Mouse (Mus musculus) hindbrain, embryonic 16.5 days (tissue): ENCODE measurements around the gene Lrguk. TPM values are rescaled to one million over a fixed set of nuclear protein-coding genes. Genes with fewer than 3 reads are reported as not detected.

ENCODE experiments used
- ATAC-seq: fragments of 200-750 bp; cut with Nextera tagmentation; 2 replicates; pipeline ENCODE4 v1.8.0; 2017; ENCODE audit warnings: moderate TSS enrichment, moderate library complexity
- H3K27ac ChIP-seq: fragments of 300-500 bp; sonication (generic); 2 replicates; pipeline ENCODE4 v1.5.1; 2014; ENCODE audit warnings: low read depth, mild to moderate bottlenecking, control low read depth, low read length, moderate library complexity
- H3K27me3 ChIP-seq: fragments of 300-500 bp; sonication (generic); replicated peaks from 2 replicates; pipeline ENCODE4 v1.6.1; 2014; ENCODE audit warnings: low read length; ENCODE audit not compliant: control insufficient read depth, insufficient read depth
- H3K36me3 ChIP-seq: fragments of 300-500 bp; sonication (generic); 2 replicates; pipeline ENCODE4 v1.6.1; 2014; ENCODE audit warnings: mild to moderate bottlenecking, low read length, moderate library complexity, mixed read lengths; ENCODE audit not compliant: control insufficient read depth, insufficient read depth
- H3K4me1 ChIP-seq: fragments of 300-500 bp; sonication (generic); 2 replicates; pipeline ENCODE4 v1.6.1; 2014; ENCODE audit warnings: low read depth, low read length; ENCODE audit not compliant: control insufficient read depth, insufficient read depth
- H3K4me2 ChIP-seq: fragments of 300-500 bp; sonication (generic); 2 replicates; pipeline ENCODE4 v1.6.1; 2014; ENCODE audit warnings: mild to moderate bottlenecking, low read length, control low read depth, moderate library complexity
- H3K4me3 ChIP-seq: fragments of 300-500 bp; sonication (generic); 2 replicates; pipeline ENCODE4 v1.5.1; 2014; ENCODE audit warnings: mild to moderate bottlenecking, low read length, control low read depth, moderate library complexity
- H3K9ac ChIP-seq: fragments of 300-500 bp; sonication (generic); 2 replicates; pipeline ENCODE4 v1.6.1; 2014; ENCODE audit warnings: low read depth, mild to moderate bottlenecking, control low read depth, low read length, moderate library complexity
- H3K9me3 ChIP-seq: fragments of 300-500 bp; sonication (generic); 2 replicates; pipeline ENCODE4 v1.6.1; 2014; ENCODE audit warnings: mild to moderate bottlenecking, low read length, moderate library complexity; ENCODE audit not compliant: control insufficient read depth
- WGBS: fragments of 180-500 bp; shearing (Covaris S2); extraction: QIAGEN DNeasy Blood & Tissue Kit; methylation state at CpG from one replicate; pipeline ENCODE4 v1.1.7; 2014; 5-methylcytosine and 5-hydroxymethylcytosine counted together
- polyA plus RNA-seq: library from polyadenylated mRNA; unstranded; fragments of >200 nt; fragmentation: Nextera tagmentation; extraction: Ambion mirVana; gene quantifications from 2 replicates; pipeline ENCODE4 v1.2.1, GENCODE M21; 2015

Lrguk gene
- polyA plus RNA-seq, 1 experiment from 2014 or later, result 1.2 TPM

DNA sequence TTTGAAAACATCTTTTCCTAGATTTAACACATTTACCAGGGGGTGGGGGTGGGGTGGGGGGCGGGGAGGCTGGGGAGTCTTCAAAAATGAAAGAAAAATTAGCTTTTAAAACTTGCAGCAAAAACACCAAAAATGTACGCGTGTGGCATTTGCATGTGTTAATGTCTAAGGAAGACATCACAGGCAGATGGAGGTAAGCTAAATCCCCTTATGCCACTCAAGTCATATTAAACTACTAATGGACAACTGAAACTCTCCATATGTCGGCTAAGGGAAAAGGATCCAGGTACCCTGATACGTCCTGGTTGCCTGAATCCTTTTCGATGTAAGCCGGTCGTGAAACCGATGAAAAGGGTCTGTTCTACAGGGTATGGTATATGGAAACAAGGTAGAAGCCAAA is 119.8 kb downstream of the Lrguk start:
- Histone ChIP-seq H3K27ac (no peak overlapping the region), H3K4me2 (no peak overlapping the region), H3K27me3 (no peaks in the 10 kb centered on the region), H3K9me3 (no peaks in the 10 kb centered on the region), H3K9ac (no peak overlapping the region), H3K36me3 (no peaks in the 10 kb centered on the region), H3K4me3 (no peak overlapping the region), H3K4me1 (peaks cover 11% of the 10 kb centered on the region)
- WGBS, result 87% methylated on average over 9 of the region's 9 CpGs
- ATAC-seq, result no peak

DNA sequence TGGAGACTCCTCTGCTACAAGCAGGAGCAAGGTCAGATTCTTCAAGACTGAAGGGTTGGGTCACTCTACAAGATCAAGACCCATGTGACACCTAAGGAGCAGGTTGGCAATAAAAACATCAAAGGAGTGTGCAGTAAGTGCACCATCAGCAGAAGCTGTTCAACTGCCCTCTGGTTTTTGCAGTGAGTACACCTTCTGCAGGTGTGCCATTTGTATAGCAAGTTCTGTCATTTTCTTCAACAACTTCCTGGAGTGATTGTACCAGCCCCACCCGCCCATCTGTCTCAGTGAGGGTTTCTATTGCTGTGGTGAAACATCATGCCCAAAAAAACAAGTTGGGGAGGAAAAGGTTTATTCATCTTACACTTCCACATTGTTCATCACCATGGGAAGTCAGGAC is 120.6 kb downstream of the Lrguk start:
- ATAC-seq, result no peak
- Histone ChIP-seq H3K9me3 (no peaks in the 10 kb centered on the region), H3K4me1 (peaks cover 14% of the 10 kb centered on the region), H3K36me3 (no peaks in the 10 kb centered on the region), H3K27me3 (no peaks in the 10 kb centered on the region), H3K27ac (no peak overlapping the region), H3K4me3 (no peak overlapping the region), H3K9ac (no peak overlapping the region), H3K4me2 (no peak overlapping the region)
- WGBS, result 96% methylated on average over 1 of the region's 1 CpGs

DNA sequence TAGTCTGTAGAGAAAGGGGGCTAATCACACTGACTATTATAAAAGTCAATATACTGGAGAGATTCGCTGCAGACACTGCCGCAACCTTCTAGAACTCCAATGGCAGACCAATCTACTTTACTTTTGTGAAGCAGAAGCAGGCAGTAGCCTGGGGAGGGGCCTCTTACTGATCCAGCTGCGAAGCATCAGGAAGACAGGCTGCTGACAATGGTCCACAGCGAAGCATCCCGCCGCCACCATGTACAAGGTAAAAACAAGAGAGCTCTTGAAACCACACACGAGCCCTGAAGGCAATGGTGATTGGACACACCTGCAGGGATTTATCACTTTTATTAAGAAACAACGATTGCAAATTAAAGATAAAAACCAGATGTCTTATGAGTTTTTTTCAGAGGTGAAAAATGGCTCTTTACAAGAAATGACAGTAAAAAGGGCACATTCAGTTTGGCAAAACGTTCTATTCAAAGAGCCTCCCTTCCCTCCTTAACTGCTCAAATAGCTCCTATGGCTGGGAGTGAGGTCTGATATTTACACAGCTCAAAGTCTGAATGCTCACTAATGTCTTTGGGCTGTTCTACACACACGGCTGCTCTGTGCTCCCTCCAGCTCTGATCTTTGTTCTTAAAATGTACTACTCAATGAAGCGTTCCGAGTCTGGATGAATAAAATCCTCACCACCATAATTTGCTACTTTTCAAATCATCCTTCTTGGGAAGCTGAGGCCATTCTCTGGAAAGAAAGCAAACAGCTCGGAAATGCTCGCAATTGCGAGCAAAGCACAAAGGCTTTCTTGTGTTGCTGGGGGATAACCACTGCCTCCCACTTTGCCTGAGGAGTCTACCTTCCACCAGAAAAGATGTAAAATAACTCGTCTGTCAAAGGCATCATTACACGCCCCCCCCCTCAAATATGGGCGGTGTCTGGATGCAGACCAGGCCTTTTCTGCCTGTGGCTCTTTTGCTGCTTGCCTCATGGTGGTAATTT is 124.1 kb downstream of the Lrguk start:
- WGBS, result 51% methylated on average over 18 of the region's 18 CpGs
- Histone ChIP-seq H3K9ac (no peak overlapping the region), H3K36me3 (peaks cover 12% of the 10 kb centered on the region), H3K9me3 (no peaks in the 10 kb centered on the region), H3K27ac (peak overlapping the region; percentile 77), H3K4me3 (no peak overlapping the region), H3K27me3 (no peaks in the 10 kb centered on the region), H3K4me1 (peaks cover 14% of the 10 kb centered on the region), H3K4me2 (peak overlapping the region; percentile 3; the same call in 1 of the 2 replicates)
- ATAC-seq, result peak; percentile 41; the same call in 1 of the 2 replicates

DNA sequence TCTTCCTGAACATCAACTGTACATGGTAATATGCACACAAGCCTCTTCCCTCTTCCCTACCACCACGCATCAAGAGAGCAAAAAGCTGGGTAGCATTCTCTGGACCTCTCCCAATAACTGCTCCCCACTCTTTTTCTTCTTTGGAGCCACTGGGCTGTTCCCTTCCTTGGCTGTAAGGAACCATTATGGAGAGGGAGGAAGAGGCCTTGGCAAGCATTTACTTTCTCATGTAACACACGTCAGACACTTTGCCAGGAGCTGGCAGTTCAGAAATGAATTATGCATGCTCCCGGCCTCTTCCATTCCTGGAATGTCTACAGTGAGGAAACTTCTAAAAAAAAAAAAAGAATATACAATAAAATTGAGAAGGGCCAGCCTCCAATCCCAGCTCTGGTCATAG is 125.0 kb downstream of the Lrguk start:
- no peak overlapping the region for H3K9ac ChIP-seq
- H3K4me3 ChIP-seq, result no peak overlapping the region
- 31% methylated on average over 3 of the region's 3 CpGs for WGBS
- peaks cover 12% of the 10 kb centered on the region for H3K36me3 ChIP-seq
- no peaks in the 10 kb centered on the region for H3K9me3 ChIP-seq
- peak overlapping the region; percentile 77 for H3K27ac ChIP-seq
- no peaks in the 10 kb centered on the region for H3K27me3 ChIP-seq
- peak; percentile 84 for ATAC-seq
- peaks cover 14% of the 10 kb centered on the region for H3K4me1 ChIP-seq
- no peak overlapping the region for H3K4me2 ChIP-seq

DNA sequence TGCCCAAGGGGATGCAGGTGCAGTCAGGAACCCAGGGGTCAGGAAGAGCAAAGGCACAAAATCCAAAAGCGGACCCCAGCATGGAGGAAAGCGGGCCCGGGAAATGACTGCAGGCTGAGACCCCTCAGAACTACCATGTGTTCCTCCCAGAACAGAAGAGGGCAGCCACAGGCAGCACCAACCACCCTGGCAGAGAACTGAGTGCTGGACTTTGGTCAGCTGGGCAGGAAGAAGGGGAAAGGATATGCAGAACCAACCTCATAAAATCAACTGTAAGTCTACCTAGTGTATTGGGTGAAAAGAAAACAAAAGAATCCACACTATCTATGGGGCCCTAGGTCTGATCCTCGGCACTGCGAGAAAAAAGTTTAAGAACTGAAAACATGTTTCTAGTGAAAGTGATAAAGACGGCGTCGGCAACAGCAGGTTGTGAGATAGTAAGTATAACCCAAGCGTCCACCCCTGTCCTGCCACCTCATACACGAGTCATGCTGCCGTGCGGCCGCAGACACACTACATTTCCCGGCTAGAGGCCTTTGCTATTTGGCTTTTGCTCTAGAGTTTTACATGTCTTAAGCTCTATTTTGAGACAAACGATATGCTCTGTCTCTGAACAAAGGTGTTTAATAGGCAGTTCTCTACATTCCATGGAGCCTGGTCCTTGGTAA is 126.0 kb downstream of the Lrguk start:
- H3K27ac ChIP-seq, result peak overlapping the region; percentile 0
- no peaks in the 10 kb centered on the region for H3K9me3 ChIP-seq
- 94% methylated on average over 15 of the region's 15 CpGs for WGBS
- H3K4me1 ChIP-seq, result peaks cover 14% of the 10 kb centered on the region
- H3K9ac ChIP-seq, result no peak overlapping the region
- H3K4me2 ChIP-seq, result no peak overlapping the region
- H3K36me3 ChIP-seq, result peaks cover 15% of the 10 kb centered on the region
- H3K27me3 ChIP-seq, result no peaks in the 10 kb centered on the region
- ATAC-seq, result no peak
- H3K4me3 ChIP-seq, result no peak overlapping the region

DNA sequence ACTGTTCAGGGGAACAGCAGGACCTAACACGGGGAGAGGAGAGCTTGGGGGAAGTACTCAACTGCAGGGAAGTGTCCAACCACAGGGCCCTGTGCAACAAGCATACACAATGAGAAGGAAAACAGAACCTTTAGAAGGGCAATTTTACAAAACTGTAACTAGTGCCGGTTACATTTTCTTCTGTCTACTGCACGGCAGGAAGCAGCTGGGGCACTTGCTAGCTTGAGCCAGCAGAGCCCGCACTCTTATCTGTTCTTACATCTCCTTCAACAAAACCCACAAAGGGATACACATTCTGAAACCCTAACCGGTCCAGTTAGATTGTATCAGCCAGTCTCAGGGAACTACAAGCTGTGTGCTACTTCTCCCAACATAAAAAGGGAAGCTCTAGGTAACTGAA is 126.8 kb downstream of the Lrguk start:
- Histone ChIP-seq H3K9me3 (no peaks in the 10 kb centered on the region), H3K4me2 (no peak overlapping the region), H3K9ac (no peak overlapping the region), H3K36me3 (peaks cover 20% of the 10 kb centered on the region), H3K27ac (no peak overlapping the region), H3K4me1 (peaks cover 14% of the 10 kb centered on the region), H3K27me3 (no peaks in the 10 kb centered on the region), H3K4me3 (no peak overlapping the region)
- 62% methylated on average over 5 of the region's 5 CpGs for WGBS
- no peak for ATAC-seq

DNA sequence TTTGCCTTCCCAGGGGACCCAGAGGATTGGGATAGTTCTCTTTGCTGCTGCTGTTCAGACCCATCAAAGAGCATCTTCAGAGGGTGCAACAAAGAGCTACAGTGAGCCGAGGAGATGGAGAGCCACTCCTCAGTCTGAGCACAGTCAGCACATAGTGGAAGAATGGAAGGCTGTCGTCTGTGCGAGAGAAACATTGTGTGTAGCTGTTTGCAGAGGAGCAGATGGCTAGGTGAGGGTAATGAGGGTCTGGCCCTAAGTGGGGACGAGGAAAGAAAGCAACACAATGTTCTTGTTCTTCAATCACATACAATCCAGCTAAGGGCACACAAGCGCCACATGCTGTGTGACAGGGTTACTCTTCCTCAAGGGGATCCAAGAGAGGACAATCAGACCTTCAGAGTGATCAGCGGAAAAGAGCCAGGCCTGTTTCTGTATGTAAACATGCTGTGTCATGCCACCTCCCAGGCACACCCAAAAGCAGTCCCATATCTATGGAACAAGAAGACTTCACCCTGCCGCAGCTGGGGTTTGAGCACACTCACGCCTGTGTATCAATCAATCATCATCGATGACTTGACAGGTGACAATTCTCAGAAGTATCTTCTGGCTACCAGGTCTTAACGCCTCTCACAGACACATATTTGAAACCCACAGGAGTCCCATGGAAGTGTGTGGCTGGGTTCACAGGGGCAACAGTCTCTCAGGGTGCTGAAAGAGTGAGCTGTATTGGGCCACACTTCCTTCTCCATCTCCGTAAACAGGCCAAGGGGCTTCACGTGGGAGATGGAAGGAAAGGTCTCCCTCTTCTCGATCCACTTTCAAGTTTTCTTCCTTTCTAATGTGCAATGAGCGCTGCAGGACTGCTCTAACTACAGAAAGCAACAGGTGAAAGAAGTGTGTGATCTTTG is 127.8 kb downstream of the Lrguk start:
- Histone ChIP-seq H3K4me1 (peaks cover 14% of the 10 kb centered on the region), H3K36me3 (peaks cover 26% of the 10 kb centered on the region), H3K9ac (no peak overlapping the region), H3K27ac (no peak overlapping the region), H3K9me3 (no peaks in the 10 kb centered on the region), H3K27me3 (no peaks in the 10 kb centered on the region), H3K4me2 (no peak overlapping the region), H3K4me3 (no peak overlapping the region)
- ATAC-seq, result no peak
- 88% methylated on average over 14 of the region's 14 CpGs for WGBS

DNA sequence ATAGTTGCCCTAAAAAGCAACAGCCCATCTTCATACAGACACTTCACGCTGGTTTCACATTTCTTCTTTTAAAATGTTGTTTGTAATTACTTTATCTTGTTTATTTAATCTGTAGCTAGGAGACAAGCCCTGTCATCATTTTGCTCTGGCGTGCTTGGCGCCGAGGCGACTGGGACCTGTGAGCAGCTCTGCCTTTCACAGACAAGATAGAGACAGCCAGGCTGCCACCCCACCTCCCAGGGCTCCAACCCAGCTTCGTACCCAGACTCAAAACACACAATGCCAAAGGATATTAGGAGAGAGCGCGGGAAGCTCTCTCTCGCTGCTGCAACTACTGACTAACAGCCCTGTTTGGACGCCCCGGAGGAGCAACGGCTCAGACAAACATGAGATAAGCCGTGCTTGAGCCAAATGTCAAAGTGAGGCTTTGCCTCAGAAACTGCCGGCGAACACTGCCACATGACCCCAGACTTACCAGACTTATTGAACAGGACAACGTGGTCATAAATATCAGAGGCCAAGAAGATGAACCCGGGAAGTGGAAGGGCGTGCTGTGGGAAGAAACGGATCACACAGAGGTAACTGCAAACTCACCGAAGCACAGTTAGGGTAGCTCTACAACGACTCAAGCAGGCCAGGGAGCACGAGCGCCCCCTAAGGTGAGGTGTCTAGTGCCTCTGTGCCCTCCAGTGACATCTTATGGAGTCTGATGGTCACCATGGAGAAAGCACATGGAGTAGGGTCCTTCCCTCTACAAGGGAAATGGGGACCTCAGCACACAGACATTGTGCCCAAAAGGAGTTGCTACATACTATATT is 131.0 kb downstream of the Lrguk start:
- Histone ChIP-seq H3K36me3 (peaks cover 36% of the 10 kb centered on the region), H3K4me1 (no peaks in the 10 kb centered on the region; the same call in 1 of the 2 replicates), H3K4me2 (no peak overlapping the region), H3K9ac (no peak overlapping the region), H3K27ac (no peak overlapping the region), H3K27me3 (no peaks in the 10 kb centered on the region), H3K9me3 (no peaks in the 10 kb centered on the region), H3K4me3 (no peak overlapping the region)
- 88% methylated on average over 23 of the region's 23 CpGs for WGBS
- no peak for ATAC-seq
